Mouse (Mus musculus): Measurements from ENCODE around the gene Rbm25. TPM values are rescaled to one million over a fixed set of nuclear protein-coding genes. Genes with fewer than 3 reads are reported as not detected.
"Not testable (repeated sequence)": the region's sequence is repeated elsewhere in the genome, so short reads cannot be mapped to it uniquely, and the experiment has no call there.

Rbm25 gene
- polyA plus RNA-seq, 1 experiment from 2014 or later = 232 TPM

- Histone ChIP-seq H3K27ac (ENCODE audit: low read depth) (no peak overlapping the region), H3K4me3 (ENCODE audit: low read depth, low read length) (no peak overlapping the region), H3K4me1 (replicated peaks; ENCODE audit: control insufficient read depth, insufficient read depth, low read length) (peaks cover 5% of the 10 kb centered on the region; the same call in 1 of the 2 replicates), H3K36me3 (ENCODE audit: control insufficient read depth, insufficient read depth, low read length) (peaks cover 19% of the 10 kb centered on the region), H3K9me3 (ENCODE audit: control insufficient read depth, low read length) (no peaks in the 10 kb centered on the region), H3K9ac (ENCODE audit: low read length) (no peak overlapping the region), H3K27me3 (replicated peaks; ENCODE audit: control insufficient read depth, insufficient read depth, low read length) (no peaks in the 10 kb centered on the region), H3K4me2 (ENCODE audit: low read length) (no peak overlapping the region)
- WGBS = 78% methylated on average over 2 of the region's 2 CpGs
- ATAC-seq (replicated peaks; ENCODE audit: low FRiP score, low TSS enrichment, low read depth) = no peak
- DNase-seq (ENCODE audit: low spot score) = no peak
Measured at GRCm38 (mm10) chr12:83597881-83598280, 33.2 kb upstream of the Rbm25 start.

GRCm38 (mm10) chr12:83602285-83602684 is 28.8 kb upstream of the Rbm25 start:
- no peak for DNase-seq (ENCODE audit: low spot score)
- Histone ChIP-seq H3K9ac (ENCODE audit: low read length) (no peak overlapping the region), H3K4me3 (ENCODE audit: low read depth, low read length) (no peak overlapping the region), H3K36me3 (ENCODE audit: control insufficient read depth, insufficient read depth, low read length) (no peaks in the 10 kb centered on the region), H3K27ac (ENCODE audit: low read depth) (no peak overlapping the region), H3K9me3 (ENCODE audit: control insufficient read depth, low read length) (no peaks in the 10 kb centered on the region), H3K27me3 (replicated peaks; ENCODE audit: control insufficient read depth, insufficient read depth, low read length) (no peaks in the 10 kb centered on the region), H3K4me1 (replicated peaks; ENCODE audit: control insufficient read depth, insufficient read depth, low read length) (no peaks in the 10 kb centered on the region), H3K4me2 (ENCODE audit: low read length) (no peak overlapping the region)
- WGBS = 84% methylated on average over 5 of the region's 5 CpGs
- no peak for ATAC-seq (replicated peaks; ENCODE audit: low FRiP score, low TSS enrichment, low read depth)

DNA sequence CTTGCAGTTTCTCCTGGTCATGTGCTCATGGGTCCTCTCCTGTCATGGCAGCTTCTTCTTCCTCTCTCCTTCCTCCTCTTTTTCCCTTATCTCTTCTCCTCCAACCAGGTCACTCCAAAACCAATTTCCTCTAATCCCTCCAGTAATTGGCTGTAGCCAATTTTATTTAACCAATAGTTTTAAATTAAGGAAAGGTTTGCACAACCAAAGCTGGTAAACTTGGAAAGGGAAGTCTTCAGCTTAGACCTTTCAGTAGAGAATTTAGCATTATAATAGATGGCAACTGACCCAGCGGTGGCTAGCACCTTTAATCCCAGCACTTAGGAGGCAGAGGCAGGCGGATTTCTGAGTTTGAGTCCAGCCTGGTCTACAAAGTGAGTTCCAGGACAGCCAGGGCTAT is 24.6 kb upstream of the Rbm25 start:
- not testable (repeated sequence) for H3K27me3 ChIP-seq (replicated peaks; ENCODE audit: control insufficient read depth, insufficient read depth, low read length); H3K4me2 ChIP-seq (ENCODE audit: low read length); H3K4me1 ChIP-seq (replicated peaks; ENCODE audit: control insufficient read depth, insufficient read depth, low read length); H3K9ac ChIP-seq (ENCODE audit: low read length); H3K27ac ChIP-seq (ENCODE audit: low read depth); H3K36me3 ChIP-seq (ENCODE audit: control insufficient read depth, insufficient read depth, low read length); H3K4me3 ChIP-seq (ENCODE audit: low read depth, low read length); DNase-seq (ENCODE audit: low spot score); ATAC-seq (replicated peaks; ENCODE audit: low FRiP score, low TSS enrichment, low read depth); H3K9me3 ChIP-seq (ENCODE audit: control insufficient read depth, low read length)
- WGBS = 91% methylated on average over 2 of the region's 2 CpGs

- Histone ChIP-seq H3K9ac (ENCODE audit: low read length) (no peak overlapping the region), H3K4me1 (replicated peaks; ENCODE audit: control insufficient read depth, insufficient read depth, low read length) (no peaks in the 10 kb centered on the region), H3K9me3 (ENCODE audit: control insufficient read depth, low read length) (no peaks in the 10 kb centered on the region), H3K27ac (ENCODE audit: low read depth) (no peak overlapping the region), H3K4me3 (ENCODE audit: low read depth, low read length) (no peak overlapping the region), H3K4me2 (ENCODE audit: low read length) (no peak overlapping the region), H3K36me3 (ENCODE audit: control insufficient read depth, insufficient read depth, low read length) (no peaks in the 10 kb centered on the region), H3K27me3 (replicated peaks; ENCODE audit: control insufficient read depth, insufficient read depth, low read length) (no peaks in the 10 kb centered on the region)
- no peak for ATAC-seq (replicated peaks; ENCODE audit: low FRiP score, low TSS enrichment, low read depth)
- DNase-seq (ENCODE audit: low spot score) = no peak
- WGBS = 94% methylated on average over 5 of the region's 5 CpGs
Measured at GRCm38 (mm10) chr12:83617261-83617660, 13.8 kb upstream of the Rbm25 start.

DNA sequence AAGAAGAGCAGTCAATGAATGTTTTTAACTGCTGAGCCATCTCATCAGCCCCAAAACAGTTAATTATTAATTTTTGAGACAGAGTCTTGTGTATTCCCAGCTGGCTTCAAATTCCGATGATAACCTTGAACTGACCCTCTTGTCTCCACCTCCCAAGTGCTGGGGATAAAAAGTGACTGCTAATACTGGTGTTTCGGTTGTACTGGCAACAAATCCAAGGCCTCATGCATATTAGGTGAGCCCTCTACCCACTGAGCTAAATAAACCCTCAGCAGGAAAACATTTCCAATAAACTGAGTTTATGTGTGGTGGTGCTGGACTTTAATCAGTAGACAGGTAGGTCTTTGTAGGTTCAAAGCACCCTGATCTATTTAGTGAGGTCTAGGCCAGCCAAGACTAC is 12.1 kb upstream of the Rbm25 start:
- Histone ChIP-seq H3K4me3 (ENCODE audit: low read depth, low read length) (no peak overlapping the region), H3K9ac (ENCODE audit: low read length) (no peak overlapping the region), H3K9me3 (ENCODE audit: control insufficient read depth, low read length) (no peaks in the 10 kb centered on the region), H3K36me3 (ENCODE audit: control insufficient read depth, insufficient read depth, low read length) (no peaks in the 10 kb centered on the region), H3K4me2 (ENCODE audit: low read length) (no peak overlapping the region), H3K27me3 (replicated peaks; ENCODE audit: control insufficient read depth, insufficient read depth, low read length) (no peaks in the 10 kb centered on the region), H3K27ac (ENCODE audit: low read depth) (no peak overlapping the region), H3K4me1 (replicated peaks; ENCODE audit: control insufficient read depth, insufficient read depth, low read length) (no peaks in the 10 kb centered on the region)
- DNase-seq (ENCODE audit: low spot score) = no peak
- WGBS = 68% methylated on average over 2 of the region's 2 CpGs
- ATAC-seq (replicated peaks; ENCODE audit: low FRiP score, low TSS enrichment, low read depth) = no peak

DNA sequence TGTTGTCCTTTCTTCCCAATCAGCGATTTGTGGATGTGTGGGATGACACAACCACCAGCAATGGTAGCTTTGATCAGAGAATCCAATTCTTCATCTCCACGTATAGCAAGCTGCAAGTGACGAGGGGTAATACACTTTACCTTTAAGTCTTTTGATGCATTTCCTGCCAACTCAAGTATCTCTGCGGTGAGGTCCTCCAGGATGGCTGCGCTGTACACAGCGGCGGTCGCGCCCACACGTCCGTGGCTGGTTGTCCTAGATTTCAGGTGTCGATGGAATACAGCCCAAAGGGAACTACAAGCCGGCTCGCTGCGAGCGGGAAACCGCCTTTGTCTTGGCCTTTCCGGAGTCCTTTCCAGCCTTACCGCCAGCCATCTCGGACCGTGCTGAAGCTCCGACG is 10.3 kb upstream of the Rbm25 start:
- not testable (repeated sequence) for H3K4me2 ChIP-seq (ENCODE audit: low read length)

DNA sequence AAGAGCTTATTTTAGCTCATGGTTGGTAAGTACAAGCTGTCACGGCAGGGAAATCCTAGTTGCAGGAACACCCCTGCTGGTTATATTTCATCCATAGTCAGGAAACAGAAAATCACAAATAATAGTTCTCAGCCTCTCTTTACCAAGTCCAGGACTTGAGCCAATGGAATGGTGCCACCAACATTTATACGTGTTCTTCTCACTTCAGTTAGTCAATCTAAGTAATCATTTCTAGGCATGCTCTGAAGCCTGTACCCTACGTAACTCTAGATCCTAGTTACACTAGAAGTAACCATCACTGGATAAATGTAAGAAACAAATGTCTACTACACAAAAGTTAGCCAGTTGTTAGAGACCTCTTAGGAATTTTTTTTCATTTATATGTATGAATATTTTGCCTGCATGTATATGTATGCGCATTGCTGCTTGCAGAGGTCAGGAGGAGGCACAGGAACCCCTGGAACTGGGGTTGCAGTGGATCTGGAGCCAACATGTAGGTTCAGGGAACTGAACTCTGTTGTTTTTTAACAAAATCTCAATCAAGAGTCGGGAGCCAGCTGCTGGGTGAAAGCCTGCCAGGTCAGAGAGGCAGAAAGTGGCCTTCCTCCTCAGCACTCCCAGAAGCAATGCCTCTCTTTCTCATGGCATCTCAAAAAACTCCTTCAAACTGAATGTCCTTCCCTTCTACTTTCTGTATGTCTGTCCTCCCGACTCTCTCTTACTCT is 8.8 kb upstream of the Rbm25 start:
- Histone ChIP-seq H3K36me3 (ENCODE audit: control insufficient read depth, insufficient read depth, low read length) (no peaks in the 10 kb centered on the region), H3K9me3 (ENCODE audit: control insufficient read depth, low read length) (no peaks in the 10 kb centered on the region), H3K27me3 (replicated peaks; ENCODE audit: control insufficient read depth, insufficient read depth, low read length) (no peaks in the 10 kb centered on the region), H3K4me2 (ENCODE audit: low read length) (no peak overlapping the region), H3K9ac (ENCODE audit: low read length) (no peak overlapping the region), H3K4me3 (ENCODE audit: low read depth, low read length) (no peak overlapping the region), H3K4me1 (replicated peaks; ENCODE audit: control insufficient read depth, insufficient read depth, low read length) (no peaks in the 10 kb centered on the region), H3K27ac (ENCODE audit: low read depth) (no peak overlapping the region)
- WGBS = 81% methylated on average over 6 of the region's 6 CpGs
- DNase-seq (ENCODE audit: low spot score) (no peak), ATAC-seq (replicated peaks; ENCODE audit: low FRiP score, low TSS enrichment, low read depth) (no peak)

More for the DNA sequence above, 10.3 kb upstream of the Rbm25 start:
- not testable (repeated sequence) for DNase-seq (ENCODE audit: low spot score); ATAC-seq (replicated peaks; ENCODE audit: low FRiP score, low TSS enrichment, low read depth); H3K27ac ChIP-seq (ENCODE audit: low read depth); H3K4me3 ChIP-seq (ENCODE audit: low read depth, low read length); H3K9ac ChIP-seq (ENCODE audit: low read length); H3K9me3 ChIP-seq (ENCODE audit: control insufficient read depth, low read length); H3K27me3 ChIP-seq (replicated peaks; ENCODE audit: control insufficient read depth, insufficient read depth, low read length); H3K36me3 ChIP-seq (ENCODE audit: control insufficient read depth, insufficient read depth, low read length); H3K4me1 ChIP-seq (replicated peaks; ENCODE audit: control insufficient read depth, insufficient read depth, low read length)
- WGBS = 59% methylated on average over 23 of the region's 23 CpGs

GRCm38 (mm10) chr12:83624321-83624720 is 6.7 kb upstream of the Rbm25 start:
- Histone ChIP-seq H3K4me3 (ENCODE audit: low read depth, low read length) (no peak overlapping the region), H3K9ac (ENCODE audit: low read length) (no peak overlapping the region), H3K4me1 (replicated peaks; ENCODE audit: control insufficient read depth, insufficient read depth, low read length) (no peaks in the 10 kb centered on the region), H3K4me2 (ENCODE audit: low read length) (no peak overlapping the region), H3K27ac (ENCODE audit: low read depth) (no peak overlapping the region), H3K36me3 (ENCODE audit: control insufficient read depth, insufficient read depth, low read length) (no peaks in the 10 kb centered on the region), H3K9me3 (ENCODE audit: control insufficient read depth, low read length) (no peaks in the 10 kb centered on the region), H3K27me3 (replicated peaks; ENCODE audit: control insufficient read depth, insufficient read depth, low read length) (no peaks in the 10 kb centered on the region)
- 88% methylated on average over 1 of the region's 1 CpGs for WGBS
- ATAC-seq (replicated peaks; ENCODE audit: low FRiP score, low TSS enrichment, low read depth) (no peak), DNase-seq (ENCODE audit: low spot score) (no peak)
